Mouse (Mus musculus): Measurements from ENCODE around the gene Cfap54.

DNA sequence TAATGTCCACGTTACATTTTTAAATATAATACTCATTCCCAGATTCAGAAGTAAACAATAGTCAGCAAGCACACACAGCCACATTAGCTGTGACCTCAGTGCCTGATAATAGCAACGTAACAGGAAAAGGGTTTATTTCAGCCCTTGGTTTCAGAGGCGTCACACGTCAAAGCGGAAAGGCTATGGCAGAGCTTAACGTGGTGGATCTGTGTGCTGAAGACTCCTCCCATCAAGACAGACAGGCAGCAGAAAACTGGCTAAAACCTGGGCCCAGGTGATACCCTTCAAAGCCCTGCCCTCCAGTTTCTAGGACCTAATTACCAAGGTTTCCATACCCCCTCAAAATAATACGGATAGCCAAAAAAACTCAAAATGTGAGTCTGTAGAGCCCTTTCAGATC is 16.0 kb upstream of the Cfap54 start:
- TF ChIP-seq CTCF (IDR thresholded peaks at IDR 0.05; ENCODE audit: low read depth) (no peak), EP300 (optimal IDR thresholded peaks at IDR 0.05) (no peak)

Measured in stomach, postnatal 0 days (tissue).